Mouse (Mus musculus): ENCODE data around the gene Prickle1. TPM values are rescaled to one million over a fixed set of nuclear protein-coding genes. Genes with fewer than 3 reads are reported as not detected.

Prickle1 gene
- polyA plus RNA-seq, 1 experiment from 2014 or later: 11.6 TPM

DNA sequence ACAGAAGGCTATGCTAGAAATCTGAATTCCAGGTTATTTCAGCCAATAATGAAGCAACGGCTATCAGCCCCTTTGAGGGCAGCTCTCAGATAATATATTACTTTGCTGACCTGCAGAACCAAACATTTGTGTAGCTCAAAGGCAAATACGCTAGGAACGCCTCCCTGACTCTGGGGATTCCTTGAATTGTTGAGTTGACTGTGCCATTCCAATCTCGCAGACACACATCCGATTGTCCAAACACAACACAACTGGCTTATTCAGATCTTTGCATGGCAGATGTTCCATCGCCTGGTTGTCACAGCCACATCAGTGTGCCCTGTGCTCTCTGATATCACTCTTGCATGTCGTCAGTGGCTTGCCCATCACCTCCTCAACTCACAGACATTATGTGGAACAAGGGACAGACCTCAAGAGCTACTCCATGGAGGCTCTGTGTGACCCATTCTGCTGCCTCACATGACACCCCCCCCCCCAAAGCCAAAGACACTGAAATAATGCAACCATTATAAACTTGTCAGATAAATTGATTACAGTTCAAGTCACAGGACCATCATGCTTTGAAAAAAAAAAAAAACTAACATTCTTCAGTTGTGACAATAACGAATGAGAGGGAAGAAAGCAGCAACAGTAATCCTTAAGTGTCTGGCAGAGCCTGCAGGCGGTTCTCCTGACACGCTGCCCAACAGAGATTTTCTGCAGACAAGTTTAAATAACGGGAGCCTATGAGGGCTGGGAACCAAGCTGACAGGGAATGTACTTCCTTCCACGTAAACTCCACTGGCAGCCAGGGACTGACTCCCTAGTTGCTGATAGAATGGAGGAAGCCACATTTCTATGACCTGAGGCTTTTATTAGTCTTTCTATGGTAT, 65.6 kb downstream of the Prickle1 start:
- Histone ChIP-seq H3K9ac (ENCODE audit: low read depth, low read length) (no peak overlapping the region), H3K27ac (ENCODE audit: low read depth, low read length) (no peak overlapping the region), H3K4me3 (ENCODE audit: low read depth, low read length) (no peak overlapping the region), H3K4me1 (replicated peaks; ENCODE audit: control insufficient read depth, insufficient read depth, low read length) (peaks cover 17% of the 10 kb centered on the region), H3K9me3 (ENCODE audit: control insufficient read depth, low read length) (no peaks in the 10 kb centered on the region), H3K27me3 (replicated peaks; ENCODE audit: control insufficient read depth, insufficient read depth, low read length) (no peaks in the 10 kb centered on the region), H3K36me3 (ENCODE audit: control insufficient read depth, insufficient read depth, low read length) (no peaks in the 10 kb centered on the region), H3K4me2 (no peak overlapping the region)
- 40% methylated on average over 12 of the region's 12 CpGs for WGBS
- peak; percentile 49 for ATAC-seq (replicated peaks; ENCODE audit: low FRiP score)
- DNase-seq (ENCODE audit: low spot score): no peak

DNA sequence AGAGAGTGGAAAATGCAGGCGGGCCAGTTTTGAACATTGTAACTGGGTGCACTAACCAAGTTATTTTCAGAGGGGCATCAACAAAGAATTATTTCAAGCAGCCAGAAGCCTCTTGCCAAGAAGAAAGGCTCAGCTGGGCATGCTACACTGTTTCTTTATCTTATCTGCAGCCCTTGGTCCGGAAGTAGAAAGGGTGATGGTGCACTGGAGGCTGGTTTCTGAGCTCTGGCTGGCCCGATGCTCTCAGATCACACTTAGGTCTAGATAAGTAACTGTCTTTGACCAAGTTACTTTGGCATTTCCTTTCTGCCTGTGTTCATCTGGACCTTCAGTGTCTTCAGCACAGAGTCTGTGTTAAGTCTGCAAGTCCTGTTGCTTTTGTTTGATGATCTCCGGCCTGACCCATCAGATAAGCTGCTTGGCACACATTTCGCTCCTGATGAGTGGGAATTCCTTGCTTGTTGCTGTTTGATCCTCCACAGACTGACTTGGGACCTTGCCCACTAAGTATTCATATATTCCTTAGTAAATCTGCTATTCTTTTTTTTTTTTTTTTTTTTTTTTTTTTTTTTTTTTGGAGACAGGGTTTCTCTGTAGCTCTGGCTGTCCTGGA, 70.3 kb downstream of the Prickle1 start:
- no peak for DNase-seq (ENCODE audit: low spot score)
- Histone ChIP-seq H3K4me2 (peak overlapping the region; percentile 10; the same call in 1 of the 2 replicates), H3K27me3 (replicated peaks; ENCODE audit: control insufficient read depth, insufficient read depth, low read length) (no peaks in the 10 kb centered on the region; the same call in 1 of the 2 replicates), H3K4me1 (replicated peaks; ENCODE audit: control insufficient read depth, insufficient read depth, low read length) (peaks cover 43% of the 10 kb centered on the region), H3K9me3 (ENCODE audit: control insufficient read depth, low read length) (no peaks in the 10 kb centered on the region), H3K4me3 (ENCODE audit: low read depth, low read length) (no peak overlapping the region), H3K27ac (ENCODE audit: low read depth, low read length) (no peak overlapping the region), H3K9ac (ENCODE audit: low read depth, low read length) (no peak overlapping the region), H3K36me3 (ENCODE audit: control insufficient read depth, insufficient read depth, low read length) (no peaks in the 10 kb centered on the region)
- peak; percentile 63 for ATAC-seq (replicated peaks; ENCODE audit: low FRiP score)
- WGBS: 27% methylated on average over 5 of the region's 5 CpGs

DNA sequence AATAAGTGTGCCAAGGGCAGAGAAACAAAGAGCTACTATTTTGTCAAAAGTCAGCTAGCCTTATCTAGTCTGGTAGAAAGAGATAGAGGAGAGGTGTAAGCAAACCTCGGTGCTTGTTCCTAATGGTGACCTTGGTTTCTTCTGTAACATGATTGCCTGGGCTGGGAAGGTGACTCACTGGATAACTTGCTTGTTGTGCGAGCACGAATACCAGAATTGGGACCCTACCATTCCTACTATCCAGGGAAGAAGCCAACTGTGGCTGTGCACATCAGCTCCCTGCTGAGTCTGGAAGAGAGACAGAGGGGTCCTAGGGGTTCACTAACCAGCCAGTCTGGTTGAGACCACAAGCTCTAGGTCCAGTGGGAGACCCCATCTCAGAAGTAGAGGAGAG, 73.9 kb downstream of the Prickle1 start:
- no peak overlapping the region for H3K9ac ChIP-seq (ENCODE audit: low read depth, low read length)
- no peak overlapping the region for H3K4me3 ChIP-seq (ENCODE audit: low read depth, low read length)
- no peak overlapping the region for H3K4me2 ChIP-seq
- no peaks in the 10 kb centered on the region for H3K9me3 ChIP-seq (ENCODE audit: control insufficient read depth, low read length)
- H3K4me1 ChIP-seq (replicated peaks; ENCODE audit: control insufficient read depth, insufficient read depth, low read length): peaks cover 55% of the 10 kb centered on the region
- H3K36me3 ChIP-seq (ENCODE audit: control insufficient read depth, insufficient read depth, low read length): no peaks in the 10 kb centered on the region
- DNase-seq (ENCODE audit: low spot score): no peak
- H3K27me3 ChIP-seq (replicated peaks; ENCODE audit: control insufficient read depth, insufficient read depth, low read length): no peaks in the 10 kb centered on the region; the same call in none of the 2 replicates
- WGBS: 22% methylated on average over 3 of the region's 3 CpGs
- H3K27ac ChIP-seq (ENCODE audit: low read depth, low read length): no peak overlapping the region
- ATAC-seq (replicated peaks; ENCODE audit: low FRiP score): no peak

DNA sequence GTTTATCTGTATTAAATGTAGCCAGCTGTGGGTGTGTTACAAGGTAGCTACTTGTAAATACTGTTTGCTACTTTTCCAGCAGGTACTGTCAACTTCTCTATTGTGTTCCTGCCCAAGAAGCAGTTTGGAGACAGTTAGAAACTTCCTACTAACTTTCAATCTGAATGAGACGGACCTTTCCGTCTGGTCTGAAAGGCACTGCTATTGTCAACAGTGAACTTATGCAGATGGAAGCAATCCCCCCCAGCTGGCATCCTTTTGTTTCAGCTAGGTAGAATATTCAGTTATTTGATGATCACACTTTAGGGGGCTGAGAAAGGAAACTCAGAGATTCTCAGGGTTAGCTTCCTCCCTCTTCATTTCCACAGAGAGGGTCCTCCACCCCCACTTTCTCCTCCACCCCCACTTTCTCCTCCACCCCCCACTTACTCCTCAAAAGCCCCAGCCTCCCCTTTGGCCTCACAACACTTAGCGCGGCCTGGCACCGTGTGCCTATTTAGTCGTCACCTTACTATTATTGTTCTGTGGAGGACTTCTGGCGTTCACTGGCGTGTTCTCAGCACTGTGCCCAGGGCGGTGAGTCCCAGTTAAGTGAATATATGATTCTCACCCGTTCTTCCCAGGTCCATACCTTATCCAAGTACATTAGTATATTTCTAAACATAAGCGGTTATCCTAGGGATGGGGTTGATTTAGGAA, 74.5 kb downstream of the Prickle1 start:
- Histone ChIP-seq H3K27me3 (replicated peaks; ENCODE audit: control insufficient read depth, insufficient read depth, low read length) (no peaks in the 10 kb centered on the region; the same call in none of the 2 replicates), H3K4me1 (replicated peaks; ENCODE audit: control insufficient read depth, insufficient read depth, low read length) (peaks cover 55% of the 10 kb centered on the region), H3K4me2 (no peak overlapping the region), H3K4me3 (ENCODE audit: low read depth, low read length) (no peak overlapping the region), H3K9ac (ENCODE audit: low read depth, low read length) (no peak overlapping the region), H3K36me3 (ENCODE audit: control insufficient read depth, insufficient read depth, low read length) (no peaks in the 10 kb centered on the region), H3K9me3 (ENCODE audit: control insufficient read depth, low read length) (no peaks in the 10 kb centered on the region), H3K27ac (ENCODE audit: low read depth, low read length) (no peak overlapping the region)
- DNase-seq (ENCODE audit: low spot score): no peak
- 44% methylated on average over 11 of the region's 11 CpGs for whole genome bisulfite sequencing
- no peak for ATAC-seq (replicated peaks; ENCODE audit: low FRiP score)

DNA sequence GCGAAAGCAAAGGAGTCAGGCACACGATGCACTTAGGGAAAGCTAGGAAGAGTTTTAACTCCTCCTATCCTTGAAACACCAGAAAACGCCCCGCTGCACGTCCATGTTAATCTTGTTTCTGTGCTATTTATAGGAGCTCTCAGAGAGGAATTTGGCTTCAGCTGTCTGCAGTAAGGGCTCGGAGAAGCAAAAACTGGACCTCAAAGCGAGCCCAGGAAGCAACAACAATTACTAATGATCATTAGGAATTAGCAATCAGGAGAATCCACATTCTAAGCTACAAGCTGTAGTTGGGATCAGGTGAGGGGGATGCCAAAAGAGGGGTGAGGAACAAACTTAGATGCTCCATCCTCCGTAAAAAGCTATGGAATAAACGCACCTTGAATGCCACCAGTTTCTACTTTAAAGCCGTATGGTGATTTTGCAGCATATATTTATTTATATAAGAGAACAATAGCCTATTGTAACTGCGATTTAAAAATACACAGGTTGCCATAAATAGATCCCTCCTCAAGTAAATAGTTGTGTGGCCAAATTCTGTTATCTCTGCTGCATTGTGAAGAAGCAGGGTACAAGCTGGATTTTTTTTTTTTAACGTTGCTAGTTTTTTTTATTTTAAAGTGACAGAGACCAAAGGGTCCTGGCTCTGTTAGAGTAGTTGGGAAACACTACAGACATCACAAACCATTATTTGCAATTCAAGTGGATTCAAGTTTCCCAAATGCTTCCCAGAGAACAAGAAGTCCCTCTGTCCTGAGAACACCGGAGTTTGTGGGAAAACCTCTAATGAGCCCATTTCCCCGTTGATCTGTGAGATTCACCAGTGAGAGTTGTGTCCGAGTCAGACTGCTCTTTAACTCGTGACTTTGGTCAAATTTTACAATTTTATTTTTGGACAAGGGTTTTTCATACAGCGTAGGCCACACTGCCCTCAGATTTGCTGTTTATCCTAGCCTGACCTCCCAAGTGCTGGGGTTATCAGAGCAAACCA, 75.6 kb downstream of the Prickle1 start:
- Histone ChIP-seq H3K9me3 (ENCODE audit: control insufficient read depth, low read length) (no peaks in the 10 kb centered on the region), H3K4me2 (peak overlapping the region; percentile 98), H3K4me3 (ENCODE audit: low read depth, low read length) (peak overlapping the region; percentile 82), H3K36me3 (ENCODE audit: control insufficient read depth, insufficient read depth, low read length) (no peaks in the 10 kb centered on the region), H3K27me3 (replicated peaks; ENCODE audit: control insufficient read depth, insufficient read depth, low read length) (no peaks in the 10 kb centered on the region; the same call in none of the 2 replicates), H3K27ac (ENCODE audit: low read depth, low read length) (peak overlapping the region; percentile 48; the same call in 1 of the 2 replicates), H3K4me1 (replicated peaks; ENCODE audit: control insufficient read depth, insufficient read depth, low read length) (peaks cover 50% of the 10 kb centered on the region), H3K9ac (ENCODE audit: low read depth, low read length) (peak overlapping the region; percentile 69; the same call in 1 of the 2 replicates)
- no peak for ATAC-seq (replicated peaks; ENCODE audit: low FRiP score)
- no peak for DNase-seq (ENCODE audit: low spot score)
- WGBS: 6% methylated on average over 17 of the region's 17 CpGs

DNA sequence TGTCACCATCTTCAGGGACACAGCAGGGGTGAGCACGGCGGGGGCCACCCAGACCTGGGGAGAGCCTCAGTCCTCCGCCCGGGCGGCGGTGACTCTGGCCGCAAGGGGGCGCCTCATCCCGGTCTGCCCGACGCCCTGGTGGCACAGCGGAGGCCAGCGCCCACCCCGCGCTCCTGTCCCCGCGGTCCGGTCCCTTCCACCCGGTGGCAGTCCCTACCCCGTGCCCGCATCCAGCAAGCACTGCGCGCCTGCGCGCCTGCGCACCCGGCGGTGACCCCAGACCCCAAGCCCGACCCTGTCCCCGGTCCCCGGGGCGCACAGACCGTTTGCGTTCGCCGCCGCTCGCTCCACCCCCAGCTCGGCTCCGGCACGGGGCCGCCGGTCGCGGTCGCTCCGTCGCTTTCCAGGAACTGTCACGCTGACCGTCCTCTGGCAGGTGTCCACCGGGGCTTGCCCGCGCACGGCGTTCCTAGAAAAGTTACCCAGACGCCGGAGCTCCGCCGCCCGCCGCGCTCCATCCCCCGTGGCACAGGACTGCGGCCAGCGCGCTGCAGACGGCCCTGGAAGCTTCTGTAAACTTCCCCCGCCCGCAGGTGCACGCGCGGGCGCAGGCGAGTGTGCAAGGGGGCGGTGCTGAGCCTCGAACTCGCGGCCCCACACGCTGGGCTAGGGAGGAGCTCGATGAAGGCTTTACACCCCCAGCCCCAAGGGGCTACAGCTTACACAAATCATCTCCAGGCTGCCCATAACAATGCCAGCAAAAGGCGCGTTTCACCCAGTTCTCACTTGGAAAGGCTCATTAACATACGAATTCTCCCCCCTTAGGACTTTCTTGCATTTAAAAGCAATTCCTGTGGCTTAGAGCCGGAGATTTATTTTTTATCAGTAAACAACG, 76.5 kb downstream of the Prickle1 start:
- H3K9ac ChIP-seq (ENCODE audit: low read depth, low read length): peak overlapping the region; percentile 69
- H3K27ac ChIP-seq (ENCODE audit: low read depth, low read length): peak overlapping the region; percentile 48
- under 1% methylated on average over 85 of the region's 85 CpGs for WGBS
- no peaks in the 10 kb centered on the region for H3K36me3 ChIP-seq (ENCODE audit: control insufficient read depth, insufficient read depth, low read length)
- peak overlapping the region; percentile 82 for H3K4me3 ChIP-seq (ENCODE audit: low read depth, low read length)
- ATAC-seq (replicated peaks; ENCODE audit: low FRiP score): peak; percentile 92
- H3K9me3 ChIP-seq (ENCODE audit: control insufficient read depth, low read length): no peaks in the 10 kb centered on the region
- H3K27me3 ChIP-seq (replicated peaks; ENCODE audit: control insufficient read depth, insufficient read depth, low read length): no peaks in the 10 kb centered on the region; the same call in none of the 2 replicates
- peak overlapping the region; percentile 98 for H3K4me2 ChIP-seq
- peak; percentile 87 for DNase-seq (ENCODE audit: low spot score)
- peaks cover 53% of the 10 kb centered on the region for H3K4me1 ChIP-seq (replicated peaks; ENCODE audit: control insufficient read depth, insufficient read depth, low read length)

DNA sequence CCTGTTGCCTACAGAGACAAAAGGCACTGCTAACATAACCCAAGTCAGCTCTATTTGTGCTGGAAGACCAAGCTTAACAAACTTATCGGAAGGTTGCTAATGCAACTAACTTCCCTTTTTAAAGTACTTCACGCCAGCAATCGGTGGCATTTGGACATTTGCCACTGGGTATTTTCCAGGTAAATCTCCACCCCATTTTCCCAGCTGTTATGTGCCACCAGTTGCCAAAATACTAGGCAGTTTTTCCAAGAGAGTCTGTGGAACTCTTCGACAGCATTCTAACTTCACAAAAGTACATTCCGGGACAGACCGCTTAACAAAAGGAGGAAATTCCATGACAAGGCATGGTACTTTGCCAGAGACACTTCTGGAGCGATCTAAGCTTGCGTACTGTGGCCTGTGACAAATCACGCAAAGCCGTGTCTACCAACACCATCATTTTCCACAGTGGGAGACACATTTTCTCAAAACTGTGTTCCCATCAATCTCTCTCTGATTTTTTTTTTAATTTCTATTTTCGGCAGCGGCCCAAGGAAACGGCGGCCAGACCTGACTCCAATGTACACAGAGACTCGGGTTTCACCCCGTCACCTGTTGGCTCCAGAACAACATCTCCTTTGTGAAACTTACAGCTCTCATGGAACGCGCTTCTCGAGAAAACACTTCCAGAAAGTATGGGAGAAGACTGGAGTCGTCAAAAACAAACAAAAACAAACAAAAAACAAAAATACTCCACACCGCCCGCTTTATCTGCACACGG, 77.4 kb downstream of the Prickle1 start:
- Histone ChIP-seq H3K4me3 (ENCODE audit: low read depth, low read length) (peak overlapping the region; percentile 82), H3K9me3 (ENCODE audit: control insufficient read depth, low read length) (no peaks in the 10 kb centered on the region), H3K27ac (ENCODE audit: low read depth, low read length) (peak overlapping the region; percentile 48; the same call in 1 of the 2 replicates), H3K4me1 (replicated peaks; ENCODE audit: control insufficient read depth, insufficient read depth, low read length) (peaks cover 56% of the 10 kb centered on the region), H3K36me3 (ENCODE audit: control insufficient read depth, insufficient read depth, low read length) (no peaks in the 10 kb centered on the region), H3K4me2 (peak overlapping the region; percentile 98), H3K9ac (ENCODE audit: low read depth, low read length) (peak overlapping the region; percentile 69), H3K27me3 (replicated peaks; ENCODE audit: control insufficient read depth, insufficient read depth, low read length) (no peaks in the 10 kb centered on the region; the same call in none of the 2 replicates)
- WGBS: 5% methylated on average over 23 of the region's 23 CpGs
- ATAC-seq (replicated peaks; ENCODE audit: low FRiP score) (no peak), DNase-seq (ENCODE audit: low spot score) (no peak)

Data from liver, embryonic 11.5 days (tissue).